Mouse (Mus musculus) c-Kit-positive CD71-positive TER-119-negative erythroid progenitor cells, embryonic 14.5 days (primary cell): Measurements from ENCODE around the gene Lingo1.

Experiments
- DNase-seq: peaks from one replicate; pipeline ENCODE4 v3.0.0-alpha.2; 2013; ENCODE audit warnings: low read depth

Gene Lingo1

DNA sequence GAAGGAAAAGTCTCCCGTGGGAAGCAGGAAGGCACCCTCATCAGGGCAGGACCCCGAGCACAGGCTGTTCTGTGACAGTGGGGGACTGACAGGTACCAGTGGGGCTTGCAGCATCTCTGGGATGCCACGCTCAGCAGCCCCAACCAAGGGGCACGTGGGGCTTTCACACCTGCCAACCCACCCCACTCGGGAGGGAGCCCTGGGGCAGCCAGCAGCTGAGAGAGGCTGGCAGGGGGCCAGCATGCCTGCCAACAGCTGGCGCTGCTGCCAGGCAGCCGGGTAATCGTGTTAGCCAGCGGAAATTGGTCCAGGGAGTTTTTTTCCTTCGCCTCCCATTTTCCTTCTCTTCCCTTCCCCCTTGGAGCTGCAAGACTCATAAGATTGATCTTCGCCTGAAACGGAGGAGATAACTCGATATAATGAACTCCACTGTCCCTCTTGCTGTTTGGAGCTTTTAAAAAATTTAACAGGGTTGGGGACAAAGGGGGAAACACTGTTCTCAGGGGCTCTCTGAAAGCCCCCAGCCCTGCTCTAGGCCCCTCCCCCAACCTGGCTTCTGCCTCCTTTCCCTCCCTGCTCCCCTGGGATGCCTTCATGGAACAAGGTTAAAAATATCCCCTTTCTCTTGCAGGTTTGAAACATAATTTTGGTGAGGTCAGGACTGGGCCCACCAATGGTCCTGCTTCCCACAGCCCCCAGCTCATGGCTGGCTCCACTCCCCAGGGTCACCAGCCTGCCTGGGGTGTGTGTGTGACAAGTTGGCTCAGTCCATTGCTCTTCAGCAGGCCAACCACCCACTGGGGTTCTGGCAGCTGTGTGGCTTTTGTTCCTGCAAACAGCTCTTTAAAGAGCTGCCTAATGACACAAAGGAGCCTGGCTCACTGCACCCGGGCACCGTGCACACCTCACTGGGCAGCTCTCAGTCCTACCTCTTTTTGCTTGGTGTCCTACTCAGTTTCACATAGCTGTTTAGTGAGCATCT lies 68.3 kb downstream of the Lingo1 start:
- no peak for DNase-seq

GRCm38 (mm10) chr9:56725814-56726213 lies 70.5 kb downstream of the Lingo1 start:
- peak; percentile 6 for DNase-seq

- no peak for DNase-seq
These were observed 74.0 kb downstream of the Lingo1 start for GRCm38 (mm10) chr9:56722089-56722825.

DNA sequence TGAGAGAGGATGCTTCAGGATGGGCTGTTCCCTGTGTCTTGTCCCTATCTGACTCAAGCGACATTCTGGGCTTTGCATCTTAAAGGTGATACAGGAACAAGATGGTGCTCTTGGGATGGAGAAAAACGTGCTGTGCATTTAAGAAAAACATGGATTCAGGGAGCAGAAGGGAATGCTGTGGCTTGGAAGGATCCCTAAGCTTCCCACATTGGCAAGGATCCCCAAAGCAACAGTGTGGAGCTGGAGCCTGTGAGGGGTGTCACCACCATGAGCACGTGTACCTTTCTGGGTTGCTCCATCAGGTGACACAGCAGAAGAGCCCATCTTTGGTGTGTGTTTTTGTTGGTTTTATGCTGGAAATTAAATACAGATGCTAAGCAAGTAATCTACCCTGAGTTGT lies 77.3 kb downstream of the Lingo1 start:
- DNase-seq = no peak

DNA sequence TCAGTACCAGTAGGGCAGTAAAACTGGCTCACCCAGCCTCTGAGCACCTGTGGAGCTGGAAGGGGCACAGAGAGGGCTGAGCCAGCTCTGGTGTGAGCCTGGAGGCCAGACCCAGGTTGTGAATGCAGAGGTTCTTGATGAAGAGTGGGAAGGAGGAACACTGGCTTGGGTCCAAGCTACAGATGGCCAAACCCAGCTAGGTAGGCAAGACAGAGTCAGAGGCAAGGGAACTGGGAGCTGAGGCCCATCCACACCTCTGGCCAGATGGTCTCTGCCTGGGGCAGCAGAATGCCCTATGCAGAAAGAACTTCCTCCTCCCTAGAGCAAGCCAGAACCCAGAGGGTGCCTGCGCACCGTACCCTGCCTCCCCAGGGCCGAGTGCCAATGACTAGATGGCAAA lies 79.7 kb downstream of the Lingo1 start:
- no peak for DNase-seq

GRCm38 (mm10) chr9:56716066-56716465 lies 80.2 kb downstream of the Lingo1 start:
- DNase-seq = no peak

DNA sequence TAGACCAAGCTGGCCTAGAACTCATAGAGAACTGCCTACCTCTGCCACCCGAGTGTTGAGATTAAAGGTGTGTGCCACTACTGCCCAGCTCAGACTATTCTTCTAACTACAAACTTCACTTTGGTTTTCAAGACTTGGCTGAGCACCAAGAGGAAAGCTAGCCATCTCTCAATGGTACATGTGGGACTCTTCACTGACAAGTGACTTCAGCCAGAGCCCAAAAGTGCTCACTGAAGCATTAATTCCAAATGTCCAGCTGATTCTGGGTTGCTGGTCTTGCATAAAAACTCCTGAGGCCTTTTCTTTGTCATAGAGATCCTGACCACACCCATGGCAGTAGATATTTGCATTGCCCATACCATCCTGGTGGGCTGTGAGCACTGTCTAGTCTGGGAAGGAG lies 81.9 kb downstream of the Lingo1 start:
- DNase-seq = no peak

GRCm38 (mm10) chr9:56712667-56713369 lies 83.5 kb downstream of the Lingo1 start:
- no peak for DNase-seq

DNA sequence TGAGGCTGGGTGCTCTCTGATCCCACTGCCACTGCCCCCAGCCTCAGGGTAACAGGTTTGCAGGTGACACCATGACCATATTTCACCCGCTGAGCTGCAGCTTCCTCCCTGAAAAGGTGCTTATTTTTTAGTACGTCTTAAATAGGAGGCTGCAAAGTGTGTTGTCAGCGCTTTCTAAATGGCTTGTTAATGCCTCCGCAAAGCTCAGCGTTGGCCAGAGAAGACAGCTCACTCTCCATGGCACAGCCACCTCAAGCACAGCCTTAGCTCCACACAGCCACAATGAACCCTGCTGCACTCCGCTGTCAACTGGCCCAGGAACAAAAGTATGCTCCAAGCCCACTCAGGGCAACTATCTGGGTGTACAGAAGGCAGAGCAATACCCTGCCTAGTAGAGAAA lies 85.3 kb downstream of the Lingo1 start:
- no peak for DNase-seq

DNA sequence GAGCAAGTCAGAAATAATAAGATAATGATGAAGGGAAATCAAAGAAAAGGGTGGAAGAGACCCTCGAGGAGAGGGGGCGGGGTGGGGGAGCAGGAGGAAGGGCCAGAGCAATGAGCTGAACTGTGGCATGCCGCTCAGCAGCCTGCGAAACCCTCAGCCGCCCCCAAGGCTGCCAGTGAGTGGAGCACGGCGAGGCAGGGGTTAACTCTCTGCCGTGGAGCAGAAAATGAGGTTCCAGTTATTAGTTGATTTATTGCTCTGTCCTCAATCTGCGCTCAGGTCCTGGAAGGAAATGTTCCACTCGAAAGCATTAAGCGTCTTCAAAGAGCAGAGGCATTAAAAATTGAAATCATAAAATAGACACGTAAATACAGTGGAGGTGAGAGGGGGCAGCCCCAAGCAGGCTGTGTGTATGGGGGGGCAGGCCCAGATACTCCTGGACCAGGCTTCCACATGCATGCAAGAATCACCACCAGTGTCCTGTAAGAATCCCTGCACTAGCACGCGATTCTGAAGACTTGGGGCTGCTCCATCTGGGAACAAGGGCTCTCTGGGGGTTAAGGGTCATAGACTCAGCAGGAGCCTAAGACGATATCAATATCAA lies 89.7 kb downstream of the Lingo1 start:
- no peak for DNase-seq

DNA sequence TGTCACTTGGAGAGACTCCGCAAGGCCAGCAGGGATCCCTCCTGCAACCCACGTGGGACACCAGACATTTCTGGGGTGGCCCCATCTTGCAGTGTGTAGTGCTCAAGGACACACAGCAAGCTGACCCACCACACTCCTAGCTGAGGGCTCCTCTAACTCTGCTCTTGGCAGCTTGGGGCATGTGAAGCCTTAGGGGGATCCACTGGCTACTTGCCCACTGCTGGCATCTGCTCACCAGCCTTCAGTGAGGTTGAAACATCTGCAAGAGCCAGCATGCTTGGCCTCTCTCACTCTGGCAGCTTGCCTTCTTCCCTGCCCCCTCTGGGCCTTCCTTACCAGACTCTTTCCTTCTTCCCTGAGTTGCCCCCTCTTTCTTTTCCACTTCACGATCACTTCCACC lies 94.9 kb downstream of the Lingo1 start:
- no peak for DNase-seq

DNA sequence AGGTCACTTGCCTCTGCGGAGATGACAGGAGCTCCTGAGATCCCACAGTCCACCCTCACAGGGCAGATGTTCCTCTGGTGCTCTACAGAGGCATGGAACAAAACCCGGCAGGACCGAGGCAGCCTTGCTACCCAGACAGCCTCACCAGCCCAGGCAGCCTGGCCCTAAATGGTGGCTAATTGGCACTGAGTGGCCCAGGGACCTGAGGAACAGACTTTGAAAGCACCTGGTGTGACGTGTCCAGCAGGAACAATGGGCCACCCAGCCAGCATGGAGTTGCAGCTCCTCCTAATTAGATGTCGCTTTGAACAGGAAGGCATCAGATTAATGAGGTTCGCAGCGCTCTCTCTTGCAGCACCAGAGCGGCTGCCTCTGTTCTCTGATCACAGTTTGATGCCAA lies 95.4 kb downstream of the Lingo1 start:
- DNase-seq = no peak

- no peak for DNase-seq
These were observed 97.4 kb downstream of the Lingo1 start for GRCm38 (mm10) chr9:56698715-56699370.

GRCm38 (mm10) chr9:56694079-56694478 lies 102.2 kb downstream of the Lingo1 start:
- no peak for DNase-seq

DNA sequence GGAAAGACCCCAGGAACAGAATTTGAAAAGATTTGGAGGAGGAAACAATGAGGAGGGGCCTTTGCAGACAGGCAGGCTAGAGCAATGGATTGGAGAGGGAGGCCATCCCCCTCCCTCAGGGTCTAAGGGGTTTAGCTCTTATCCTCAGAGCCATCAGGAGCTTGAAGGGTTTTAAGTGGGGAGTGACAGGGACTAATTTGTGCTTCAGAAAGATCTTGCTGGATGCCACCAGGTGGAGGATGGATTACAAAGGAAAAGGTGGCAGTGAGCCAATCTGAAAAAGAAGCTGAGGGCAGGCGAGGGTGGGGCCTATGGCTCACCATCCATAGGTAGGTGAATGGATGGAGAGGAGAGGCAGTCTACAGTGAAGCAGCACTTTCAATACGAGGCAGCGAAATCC lies 105.0 kb downstream of the Lingo1 start:
- DNase-seq = no peak

- no peak for DNase-seq
These were observed 105.6 kb downstream of the Lingo1 start for GRCm38 (mm10) chr9:56690679-56691078.

GRCm38 (mm10) chr9:56687490-56687889 lies 108.8 kb downstream of the Lingo1 start:
- DNase-seq = no peak

DNA sequence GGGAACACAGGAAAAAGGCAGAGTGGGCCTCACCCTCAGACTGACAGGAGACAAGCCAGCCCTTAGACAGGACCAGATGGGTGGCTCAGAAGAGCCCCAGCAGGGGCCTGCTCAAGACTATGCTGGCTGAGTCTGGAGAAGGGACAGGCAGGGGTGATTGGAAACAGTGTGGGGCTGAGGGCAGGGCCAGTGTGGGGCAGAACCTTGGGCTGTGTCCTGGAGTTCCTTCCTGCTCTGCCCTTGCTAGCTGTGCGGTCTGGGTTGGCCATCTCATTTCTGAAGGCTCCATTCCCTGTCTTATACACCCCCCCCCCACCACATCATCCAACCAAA lies 109.2 kb downstream of the Lingo1 start:
- no peak for DNase-seq

GRCm38 (mm10) chr9:56686339-56687144 lies 109.7 kb downstream of the Lingo1 start:
- no peak for DNase-seq

DNA sequence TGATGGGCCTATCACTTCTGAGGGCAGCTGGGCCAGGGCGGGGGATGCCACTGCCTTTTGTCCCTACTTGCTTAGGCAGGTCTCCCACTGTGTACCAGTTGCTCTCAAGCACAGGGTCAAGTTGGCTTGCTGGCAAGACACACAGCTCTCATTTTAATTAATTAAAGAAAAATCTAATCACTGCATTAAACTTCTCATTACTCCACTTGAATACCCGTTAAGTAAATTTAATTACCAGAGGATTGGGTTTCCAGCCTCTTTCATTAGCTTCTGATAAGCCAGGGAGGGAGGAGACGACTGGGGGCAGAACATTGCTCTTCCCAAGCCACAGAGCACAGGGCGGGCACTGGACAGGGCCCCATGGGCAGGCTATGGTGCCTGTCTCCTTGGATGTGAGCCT lies 113.4 kb downstream of the Lingo1 start:
- no peak for DNase-seq

DNA sequence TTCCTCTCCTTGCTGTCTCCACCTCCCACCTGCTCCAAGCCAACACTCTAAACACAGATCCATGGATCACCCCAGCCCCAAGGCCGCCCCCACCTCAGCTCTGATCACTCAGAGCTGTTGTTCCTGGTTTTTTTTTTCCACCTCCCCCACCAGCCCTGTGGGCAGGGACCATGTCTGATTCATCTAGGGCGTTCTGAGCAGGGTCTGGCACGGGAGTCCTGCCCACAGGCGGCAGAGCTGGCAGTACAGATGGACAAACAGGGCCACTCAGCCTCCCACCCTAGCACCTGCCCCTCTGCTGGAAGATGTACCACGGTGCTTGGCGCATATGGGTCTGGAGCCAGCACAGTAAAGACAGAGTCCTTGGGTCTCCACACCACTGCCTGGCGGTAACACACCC lies 114.3 kb downstream of the Lingo1 start:
- no peak for DNase-seq
